Mouse (Mus musculus) CH12.LX (cell line): Measurements from ENCODE around the gene Hist1h2ag. TPM values are rescaled to one million over a fixed set of nuclear protein-coding genes. Genes with fewer than 3 reads are reported as not detected.

Experiments
- DNase-seq: peaks from one replicate; pipeline ENCODE4 v3.0.0-alpha.2; 2013; ENCODE audit errors: extremely low read depth
- H3K27ac ChIP-seq: 2 replicates; pipeline ENCODE4 v1.5.1; 2012; ENCODE audit warnings: low read depth, mild to moderate bottlenecking, control low read depth, moderate library complexity; ENCODE audit not compliant: insufficient read depth
- H3K27me3 ChIP-seq: replicated peaks from 2 replicates; pipeline ENCODE3; 2012; ENCODE audit warnings: inconsistent platforms
- H3K36me3 ChIP-seq, 2 experiments: replicated peaks in 1 of 2; 2 replicates each; pipeline versions ENCODE3 to v1.6.1; 2012; ENCODE audit warnings: inconsistent platforms in 1 of 2, low read length in 1 of 2, mild to moderate bottlenecking in 1 of 2, mixed read lengths in 1 of 2, moderate library complexity in 1 of 2; ENCODE audit not compliant: control insufficient read depth in 1 of 2, insufficient read depth in 1 of 2
- H3K4me1 ChIP-seq, 2 experiments: 2 replicates each; pipeline ENCODE4 v1.6.1; 2012; ENCODE audit warnings: inconsistent platforms in 1 of 2, moderate library complexity in 1 of 2; ENCODE audit not compliant: insufficient read depth in 2 of 2, control insufficient read depth in 1 of 2
- H3K4me2 ChIP-seq: 2 replicates; pipeline ENCODE4 v1.6.1; 2012; ENCODE audit warnings: low read depth, mild to moderate bottlenecking, control low read depth; ENCODE audit not compliant: poor library complexity, insufficient read depth, severe bottlenecking
- H3K4me3 ChIP-seq, 3 experiments: fragments of 150-350 bp in 1 of 3; sonication (generic) in 1 of 3; replicated peaks in 1 of 3; 2 replicates each; pipeline versions ENCODE3 to v1.5.1; 2011 to 2012; ENCODE audit warnings: low read depth in 2 of 3, low read length in 2 of 3, mild to moderate bottlenecking in 2 of 3, moderate library complexity in 2 of 3, control low read depth in 1 of 3, improper control_type of control experiment in 1 of 3, inconsistent platforms in 1 of 3, mixed read lengths in 1 of 3; ENCODE audit not compliant: poor library complexity in 1 of 3
- H3K79me2 ChIP-seq: replicated peaks from 2 replicates; pipeline ENCODE4 v1.6.1; 2012; ENCODE audit warnings: mild to moderate bottlenecking, moderate library complexity; ENCODE audit not compliant: control insufficient read depth, poor library complexity, insufficient read depth, severe bottlenecking; ENCODE audit errors: extremely low read depth
- H3K9ac ChIP-seq: 2 replicates; pipeline ENCODE4 v1.6.1; 2012; ENCODE audit warnings: low read depth, mild to moderate bottlenecking, control low read depth, moderate library complexity; ENCODE audit not compliant: insufficient read depth
- H3K9me3 ChIP-seq: replicated peaks from 2 replicates; pipeline ENCODE3; 2012; ENCODE audit warnings: low read length, inconsistent platforms, mixed read lengths
- CHD2 ChIP-seq: IDR thresholded peaks from 2 replicates; pipeline ENCODE4 v1.6.1; 2011; ENCODE audit warnings: low read length, improper control_type of control experiment
- CTCF ChIP-seq, 2 experiments: IDR thresholded peaks in 1 of 2; conservative IDR thresholded peaks in 1 of 2; 2 replicates each; pipeline ENCODE4 v1.5.1; 2011 to 2012; ENCODE audit warnings: low read depth in 2 of 2, low read length in 2 of 2, improper control_type of control experiment in 1 of 2, inconsistent platforms in 1 of 2, mild to moderate bottlenecking in 1 of 2, moderate library complexity in 1 of 2
- E2F4 ChIP-seq: IDR thresholded peaks from 2 replicates; pipeline ENCODE4 v1.6.1; 2011; ENCODE audit warnings: low read depth, low read length, improper control_type of control experiment; ENCODE audit not compliant: insufficient replicate concordance
- ELF1 ChIP-seq: IDR thresholded peaks from 2 replicates; pipeline ENCODE4 v1.6.1; 2014; ENCODE audit warnings: low read depth, mild to moderate bottlenecking, inconsistent platforms, low read length, improper control_type of control experiment
- IRF4 ChIP-seq: IDR thresholded peaks from 2 replicates; pipeline ENCODE4 v1.6.1; 2014; ENCODE audit warnings: low read depth, mild to moderate bottlenecking, inconsistent platforms, low read length, improper control_type of control experiment
- JUN ChIP-seq: IDR thresholded peaks from 2 replicates; pipeline ENCODE4 v1.6.1; 2011; ENCODE audit warnings: low read depth, mild to moderate bottlenecking, low read length, improper control_type of control experiment, moderate library complexity; ENCODE audit not compliant: insufficient read depth
- KAT2A ChIP-seq: IDR thresholded peaks from 2 replicates; pipeline ENCODE4 v1.6.1; 2012; ENCODE audit warnings: low read length, improper control_type of control experiment, inconsistent platforms; ENCODE audit not compliant: insufficient replicate concordance
- MAFK ChIP-seq: IDR thresholded peaks from 2 replicates; pipeline ENCODE4 v1.6.1; 2011; ENCODE audit warnings: low read length, improper control_type of control experiment; ENCODE audit not compliant: insufficient replicate concordance
- MAZ ChIP-seq: IDR thresholded peaks from 2 replicates; pipeline ENCODE4 v1.6.1; 2012; ENCODE audit warnings: low read depth, mild to moderate bottlenecking, inconsistent platforms, low read length, improper control_type of control experiment, moderate library complexity
- MXI1 ChIP-seq: IDR thresholded peaks from 2 replicates; pipeline ENCODE4 v1.6.1; 2011; ENCODE audit warnings: mild to moderate bottlenecking, low read depth, low read length, improper control_type of control experiment
- NELFE ChIP-seq: IDR thresholded peaks from 2 replicates; pipeline ENCODE4 v1.6.1; 2011; ENCODE audit warnings: low read depth, low read length, improper control_type of control experiment
- NRF1 ChIP-seq: IDR thresholded peaks from 2 replicates; pipeline ENCODE4 v1.6.1; 2014; ENCODE audit warnings: low read depth, mild to moderate bottlenecking, inconsistent platforms, low read length, improper control_type of control experiment, moderate library complexity
- RAD21 ChIP-seq: IDR thresholded peaks from 2 replicates; pipeline ENCODE4 v1.6.1; 2011; ENCODE audit warnings: low read depth, mild to moderate bottlenecking, low read length, improper control_type of control experiment, moderate library complexity
- TBP ChIP-seq: conservative IDR thresholded peaks from 2 replicates; pipeline ENCODE4 v1.6.1; 2011; ENCODE audit warnings: low read depth, low read length, improper control_type of control experiment
- USF1 ChIP-seq: IDR thresholded peaks from 2 replicates; pipeline ENCODE4 v1.6.1; 2014; ENCODE audit warnings: low read depth, mild to moderate bottlenecking, inconsistent platforms, low read length, improper control_type of control experiment
- USF2 ChIP-seq: conservative IDR thresholded peaks from 2 replicates; pipeline ENCODE4 v1.6.1; 2011; ENCODE audit warnings: low read depth, low read length, improper control_type of control experiment
- dilution Hi-C: fragments of 300-500 bp; cut with MboI; formaldehyde crosslinking; loops from 2 replicates; pipeline ENCODE4 v1.14.3; 2020; ENCODE audit warnings: low sequenced_read_pairs; ENCODE audit not compliant: extremely low pct_unique_long_range_greater_than_20kb, extremely low pct_ligation_motif_present
- in situ Hi-C: fragments of 300-500 bp; cut with MboI; formaldehyde crosslinking; loops from 3 replicates; pipeline ENCODE4 v1.14.3; 2019; ENCODE audit warnings: low sequenced_read_pairs, low pct_ligation_motif_present, low pct_unique_long_range_greater_than_20kb, mixed read lengths
- polyA plus RNA-seq: library from polyadenylated mRNA; unstranded; fragments of >175 nt; gene quantifications from 2 replicates; pipeline ENCODE4 v1.2.1, GENCODE M21; 2012; ENCODE audit warnings: low read depth; ENCODE audit not compliant: insufficient read length
- total RNA-seq, 2 experiments: library from RNA; depleted of rRNA; stranded (reverse); fragments of 300-350 nt in 1 of 2; fragments of >200 nt in 1 of 2; gene quantifications; 2 replicates each; pipeline ENCODE4 v1.2.3; 2012 to 2014

Hist1h2ag gene
- total and polyA plus RNA-seq, 3 experiments: 7.3 to 576 (median 22.0) TPM

GRCm38 (mm10) chr13:22020901-22021339 is 21.8 kb downstream of the Hist1h2ag start:
- in situ Hi-C loops (loop anchor here (5.0 to 25.0 kb wide), 3 partner anchors 44 to 846 kb away; partner anchors contain the start of genes Trim27 and Zkscan3), dilution Hi-C loops (no loop called here)
- Histone ChIP-seq H3K27me3 (peaks cover 13% of the 10 kb centered on the region), H3K36me3 (no peaks in the 10 kb centered on the region), H3K4me1 (peaks cover 0 to 6% of the 10 kb centered on the region in 2 experiments; a peak in 2 of 4 replicates), H3K4me3 (peak overlapping the region; percentile 67 to 72 (median 68)), H3K79me2 (no peaks in the 10 kb centered on the region), H3K9me3 (no peaks in the 10 kb centered on the region), H3K4me2 (peak overlapping the region; percentile 91), H3K9ac (peak overlapping the region; percentile 92), H3K27ac (no peak overlapping the region)
- DNase-seq: peak; percentile 76
- TF ChIP-seq MXI1: no peak
- no peak for TF ChIP-seq RAD21
- 0 out of 2 replicates have a peak, but pooled peaks have one; percentile 63 for TF ChIP-seq E2F4
- peak; percentile 31; the same call in 1 of the 2 replicates for TF ChIP-seq NRF1
- TF ChIP-seq CTCF (conservative IDR thresholded peaks at IDR 0.05 in 1 of 2, IDR thresholded peaks at IDR 0.05 in 1 of 2; ENCODE audit: low read depth in 2 of 2, low read length in 2 of 2): no peak
- TF ChIP-seq MAFK: peak; percentile 96
- no peak for TF ChIP-seq IRF4
- no peak for TF ChIP-seq USF1
- no peak for TF ChIP-seq MAZ
- no peak for TF ChIP-seq KAT2A
- TF ChIP-seq CHD2: no peak
- TF ChIP-seq TBP: peak; percentile 100
- TF ChIP-seq JUN: no peak
- peak; percentile 95 for TF ChIP-seq ELF1
- no peak for TF ChIP-seq USF2

GRCm38 (mm10) chr13:22019934-22020835 is 22.6 kb downstream of the Hist1h2ag start:
- Histone ChIP-seq H3K4me2 (peak overlapping the region; percentile 85; the same call in 1 of the 2 replicates), H3K9ac (peak overlapping the region; percentile 82), H3K9me3 (no peaks in the 10 kb centered on the region), H3K4me3 (peak overlapping the region; percentile 50 to 68 (median 64)), H3K27ac (no peak overlapping the region), H3K4me1 (peaks cover 0 to 9% of the 10 kb centered on the region in 2 experiments; a peak in 2 of 4 replicates), H3K27me3 (peaks cover 14% of the 10 kb centered on the region), H3K79me2 (no peaks in the 10 kb centered on the region), H3K36me3 (no peaks in the 10 kb centered on the region)
- DNase-seq: peak; percentile 54
- TF ChIP-seq ELF1 (peak; percentile 87), NELFE (no peak)
- in situ Hi-C loops: loop anchor here (5.0 to 25.0 kb wide), 3 partner anchors 43 to 845 kb away; partner anchors contain the start of genes Trim27 and Zkscan3
- dilution Hi-C loops: no loop called here
